ENCODE assay signal across 10 mouse cellular contexts in genomic region chr16:92346297-92346916, GRCm38 (mm10). TPM values are rescaled to one million over a fixed set of nuclear protein-coding genes. Genes with fewer than 3 reads are reported as not detected.
DNase-seq lines count a peak whose midpoint lies in the region; ATAC-seq and TF ChIP-seq lines count a peak whose summit lies in the region.
"Had no signal": no experiment of that assay in that cellular context is flagged by ENCODE, and none has a peak within 500 bp of the region (broad histone marks: within the 10 kb centered on the region; RNA-seq: fewer than 3 reads in every experiment).

No protein-coding gene starts in this region.

- intact Hi-C loops in heart, postnatal 14 days (cut with DNase I), result no loop called here

- H3K27ac ChIP-seq in layer of hippocampus, adult 2 months, result no peak overlapping the region
- no peak overlapping the region for H3K27ac ChIP-seq in neural tube, embryonic 12.5 days

- H3K4me1 ChIP-seq in neural tube, embryonic 12.5 days, result peaks cover 9% of the 10 kb centered on the region; the same call in 1 of the 2 replicates

- no peaks in the 10 kb centered on the region for H3K27me3 ChIP-seq in neural tube, embryonic 12.5 days (replicated peaks)

- H3K4me2 ChIP-seq in neural tube, embryonic 12.5 days (replicated peaks), result peak overlapping the region; percentile 7; the same call in 1 of the 2 replicates

- H3K9ac ChIP-seq in neural tube, embryonic 12.5 days, result no peak overlapping the region

- 52% methylated on average over 13 of the region's 13 CpGs for WGBS in neural tube, embryonic 12.5 days

- no peak for TF ChIP-seq CTCF in layer of hippocampus, adult 2 months (conservative IDR thresholded peaks at IDR 0.05)

- DNase-seq in layer of hippocampus, postnatal 10 days (ENCODE audit: low spot score in 2 of 2), result peak; percentile 35 to 52
- DNase-seq in layer of hippocampus, adult 2 months (ENCODE audit: low spot score in 2 of 2), result no peak
- peak; percentile 60 for DNase-seq in embryo, embryonic 9.5 days (ENCODE audit: extremely low spot score)
- DNase-seq in heart, postnatal 14 days, result peak; percentile 74 to 85
- no peak for DNase-seq in yolk sac, embryonic 10.5 days (ENCODE audit: low spot score)
- no peak for DNase-seq in kidney, adult 18-20 months
- DNase-seq: thymus, postnatal 14 days had no signal

- ATAC-seq in neural tube, embryonic 12.5 days (ENCODE audit: low FRiP score, low read depth), result peak; percentile 41
- ATAC-seq in inflammation-experienced regulatory T-cells, adult 6 months, result no peak

- H3K36me3 ChIP-seq in neural tube, embryonic 12.5 days, result no peaks in the 10 kb centered on the region

- no peak overlapping the region for H3K4me3 ChIP-seq in layer of hippocampus, adult 2 months
- H3K4me3 ChIP-seq in neural tube, embryonic 12.5 days, result no peak overlapping the region

- no peaks in the 10 kb centered on the region for H3K9me3 ChIP-seq in neural tube, embryonic 12.5 days

RNA-seq across cellular contexts. Expression of gene Kcne1, which starts 12.9 kb away (rescaled TPM):
- not detected for total RNA-seq in layer of hippocampus, postnatal 10 days (2021)
- total RNA-seq in layer of hippocampus, adult 2 months (2021), result not detected
- 100 to 1,000 TPM; 171 to 231 TPM for total RNA-seq in heart, postnatal 14 days (2021)
- not detected in 2 replicates for polyA plus RNA-seq in neural tube, embryonic 12.5 days (2016; fragmentation: Nextera tagmentation; extraction: Ambion mirVana)
- not detected for polyA plus RNA-seq in inflammation-experienced regulatory T-cells, adult 6 months (2017; shearing (Covaris generic))
- total RNA-seq: layer of hippocampus, postnatal 36 days had no signal

RNA-seq across cellular contexts. Expression of gene Fam243, which starts 25.2 kb away (rescaled TPM):
- not detected for total RNA-seq in layer of hippocampus, postnatal 10 days (2021)
- not detected for total RNA-seq in layer of hippocampus, adult 2 months (2021)
- total RNA-seq in heart, postnatal 14 days (2021), result 1 to 10 TPM; 1.2 to 1.4 TPM
- not detected in 2 replicates for polyA plus RNA-seq in neural tube, embryonic 12.5 days (2016; fragmentation: Nextera tagmentation; extraction: Ambion mirVana)
- not detected for polyA plus RNA-seq in inflammation-experienced regulatory T-cells, adult 6 months (2017; shearing (Covaris generic))
- total RNA-seq: layer of hippocampus, postnatal 36 days had no signal

RNA-seq across cellular contexts. Expression of gene Smim11, which starts 45.3 kb away (rescaled TPM):
- 10 to 100 TPM; 20.4 to 22.9 TPM for total RNA-seq in layer of hippocampus, postnatal 10 days (2021)
- 10 to 100 TPM; 19.2 to 20.4 TPM for total RNA-seq in layer of hippocampus, adult 2 months (2021)
- total RNA-seq in heart, postnatal 14 days (2021), result 10 to 100 TPM; 54.2 to 57.5 TPM
- polyA plus RNA-seq in neural tube, embryonic 12.5 days (2016; fragmentation: Nextera tagmentation; extraction: Ambion mirVana), result 106 and 109 TPM in 2 replicates
- 100 to 1,000 TPM; 112 to 149 (median 139) TPM for polyA plus RNA-seq in inflammation-experienced regulatory T-cells, adult 6 months (2017; shearing (Covaris generic))

RNA-seq across cellular contexts. Expression of gene Kcne2, which starts 54.2 kb away (rescaled TPM):
- 1 to 10 TPM in 1 of 2 experiments, not detected in 1; 2.7 TPM for total RNA-seq in layer of hippocampus, postnatal 10 days (2021)
- under 1 TPM in 1 of 2 experiments, not detected in 1; 0.82 TPM for total RNA-seq in layer of hippocampus, adult 2 months (2021)
- not detected for total RNA-seq in heart, postnatal 14 days (2021)
- 0.28 and 0.33 TPM in 2 replicates for polyA plus RNA-seq in neural tube, embryonic 12.5 days (2016; fragmentation: Nextera tagmentation; extraction: Ambion mirVana)
- not detected for polyA plus RNA-seq in inflammation-experienced regulatory T-cells, adult 6 months (2017; shearing (Covaris generic))

Comparison
In these comparisons a context has a peak if more than half of its experiments do, and no peak if none do; other contexts are left out.
1. DNase-seq: peak in layer of hippocampus, postnatal 10 days (2 of 2), embryo, embryonic 9.5 days (single experiment) and heart, postnatal 14 days (2 of 2); none in layer of hippocampus, adult 2 months (0 of 2), yolk sac, embryonic 10.5 days (single experiment) and kidney, adult 18-20 months (single experiment).
2. RNA of gene Kcne1, which starts 12.9 kb away (total RNA-seq): 171 to 231 TPM in heart, postnatal 14 days; not detected in layer of hippocampus, postnatal 10 days and not detected in layer of hippocampus, adult 2 months; every median in the first group is over 100 times any median in the second.